Mouse (Mus musculus) liver, adult (tissue): ENCODE measurements at regions not wholly inside any gene's neighbourhood (a gene's known extent, or its start where the extent isn't known, plus 50 kb on each side); places are given as distances from the start of the nearest gene placed in this dataset.

ENCODE experiments used
- GATA4 ChIP-seq: IDR thresholded peaks from 2 replicates; pipeline ENCODE4 v1.6.1; 2014; ENCODE audit warnings: mild to moderate bottlenecking, low read length; ENCODE audit not compliant: insufficient replicate concordance

GRCm38 (mm10) chr9:115600228-115600627, 290.0 kb upstream of the Stt3b start:
- TF ChIP-seq GATA4, result no peak

DNA sequence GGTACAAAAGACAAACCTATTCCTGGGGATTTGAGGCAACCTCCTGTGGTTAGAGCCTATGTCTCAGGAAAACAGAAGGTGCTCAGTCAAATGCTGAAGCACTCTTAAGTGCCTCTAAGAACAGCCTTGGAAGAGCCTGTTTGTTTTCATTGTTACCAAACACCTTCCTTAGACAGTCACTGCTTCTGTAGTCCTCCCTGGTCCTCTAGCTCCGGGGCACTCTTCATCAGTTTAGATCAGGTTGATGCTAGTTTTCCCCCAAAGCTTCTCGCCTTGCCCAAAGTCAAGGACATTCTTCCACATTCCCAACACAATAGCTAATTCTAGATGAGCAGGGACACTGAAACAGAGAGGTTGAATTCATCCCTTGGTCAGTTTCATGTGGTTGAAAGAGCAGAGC, 290.6 kb upstream of the Stt3b start:
- no peak for TF ChIP-seq GATA4

- no peak for TF ChIP-seq GATA4
These were observed 292.6 kb upstream of the Stt3b start for GRCm38 (mm10) chr9:115602772-115603171.

DNA sequence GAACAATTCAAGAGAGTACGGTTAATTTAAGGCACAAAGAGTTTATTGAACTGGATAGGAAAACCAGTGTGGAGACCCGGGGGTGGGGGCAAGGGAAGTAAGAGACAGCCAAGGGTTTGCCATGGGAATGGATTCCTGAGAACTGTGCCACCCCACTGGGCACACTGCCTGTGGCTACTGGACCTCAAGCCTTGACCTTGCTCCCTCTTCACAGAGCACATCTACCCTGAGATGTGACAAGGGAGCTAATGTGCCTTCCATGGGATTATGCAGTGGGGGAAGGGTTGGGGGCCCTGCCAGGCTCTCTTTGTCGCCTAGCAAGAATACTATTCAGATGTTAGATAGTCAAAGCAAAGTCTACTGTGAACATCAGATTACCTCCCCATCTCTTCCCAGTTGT, 294.2 kb upstream of the Stt3b start:
- no peak for TF ChIP-seq GATA4

- no peak for TF ChIP-seq GATA4
These were observed 294.9 kb upstream of the Stt3b start for GRCm38 (mm10) chr9:115604968-115605682.

DNA sequence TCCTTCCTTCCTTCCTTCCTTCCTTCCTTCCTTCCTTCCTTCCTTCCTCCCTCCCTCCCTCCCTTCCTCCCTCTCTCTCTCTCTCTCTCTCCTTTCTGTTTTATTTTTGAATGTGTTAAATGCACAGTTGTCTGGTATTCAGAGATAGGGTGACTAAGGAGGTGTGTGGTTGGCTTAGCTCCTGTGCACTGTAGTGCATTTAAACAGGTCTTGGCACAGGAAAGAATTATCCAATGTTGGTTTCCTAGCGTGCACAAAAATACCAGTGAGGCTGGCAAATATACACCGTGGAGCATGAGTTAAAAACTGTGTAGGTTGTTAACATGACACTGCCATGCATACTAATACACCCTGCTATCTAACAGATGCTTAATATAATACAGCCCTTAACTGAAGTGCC, 297.7 kb upstream of the Stt3b start:
- no peak for TF ChIP-seq GATA4

DNA sequence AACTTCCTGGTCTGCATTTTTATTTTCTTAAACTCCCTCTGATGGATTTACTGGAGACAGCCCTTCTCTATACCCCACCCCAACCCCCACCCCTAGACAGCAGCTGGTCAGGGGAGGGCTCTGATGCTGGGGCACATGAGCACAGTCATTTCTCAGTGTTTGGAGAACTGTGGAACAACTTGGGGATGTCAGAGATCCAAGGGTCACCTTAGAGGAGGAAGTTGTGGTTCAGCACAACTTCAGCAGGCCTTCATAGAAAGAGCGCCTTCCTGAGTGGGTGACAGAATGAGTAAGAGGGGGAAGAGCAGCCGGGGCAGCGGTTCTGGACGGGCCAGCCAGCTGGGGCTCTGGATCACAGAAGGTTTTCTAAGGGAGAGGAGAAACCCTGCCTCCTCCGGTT, 298.2 kb upstream of the Stt3b start:
- TF ChIP-seq GATA4, result no peak

- TF ChIP-seq GATA4, result no peak
These were observed 299.4 kb upstream of the Gadl1 start for GRCm38 (mm10) chr9:115609904-115610303.

DNA sequence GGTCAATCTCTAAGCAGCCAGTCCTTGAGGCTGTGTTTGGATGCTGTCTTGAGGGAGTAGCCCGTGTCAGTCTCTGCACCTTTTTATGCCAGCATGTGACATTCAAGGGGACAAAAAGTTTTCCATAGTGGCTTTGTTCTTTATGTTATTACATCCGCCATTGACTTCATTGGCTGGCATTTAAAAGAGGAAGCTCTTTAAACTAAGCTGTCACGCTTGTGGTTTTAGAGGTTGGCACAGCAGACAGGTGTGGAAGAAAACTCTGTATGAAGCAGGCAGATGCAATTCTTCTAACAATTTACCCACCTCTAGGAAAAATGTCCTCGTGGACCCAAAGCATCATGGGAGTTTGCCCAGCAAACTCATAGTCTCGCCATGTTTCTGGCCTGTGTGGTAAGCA, 297.5 kb upstream of the Gadl1 start:
- no peak for TF ChIP-seq GATA4

- TF ChIP-seq GATA4, result no peak
These were observed 296.3 kb upstream of the Gadl1 start for GRCm38 (mm10) chr9:115612908-115613307.

DNA sequence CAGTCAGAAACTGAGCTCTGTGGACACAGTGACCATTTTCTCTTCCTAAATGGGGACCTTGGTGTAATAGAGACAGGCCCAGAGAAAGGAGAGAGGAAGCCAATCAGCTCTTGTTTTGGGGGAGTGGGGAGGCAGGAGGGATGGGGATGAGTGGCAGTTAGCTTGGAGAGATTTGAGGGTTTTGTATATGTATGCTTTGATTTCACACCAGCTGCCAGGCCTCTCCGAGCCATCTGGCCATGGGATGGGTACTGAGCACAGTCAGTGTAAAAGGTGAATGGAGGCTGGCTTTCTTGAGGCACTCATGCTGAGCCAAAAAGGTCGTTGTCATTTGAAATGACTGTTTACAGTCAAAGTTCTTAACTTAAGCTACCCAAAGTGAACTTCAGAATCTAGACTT, 295.2 kb upstream of the Gadl1 start:
- no peak for TF ChIP-seq GATA4

GRCm38 (mm10) chr9:115617909-115618308, 291.3 kb upstream of the Gadl1 start:
- TF ChIP-seq GATA4, result no peak

GRCm38 (mm10) chr9:115623948-115624347, 285.3 kb upstream of the Gadl1 start:
- TF ChIP-seq GATA4, result no peak

GRCm38 (mm10) chr9:115624721-115625496, 284.3 kb upstream of the Gadl1 start:
- no peak for TF ChIP-seq GATA4

DNA sequence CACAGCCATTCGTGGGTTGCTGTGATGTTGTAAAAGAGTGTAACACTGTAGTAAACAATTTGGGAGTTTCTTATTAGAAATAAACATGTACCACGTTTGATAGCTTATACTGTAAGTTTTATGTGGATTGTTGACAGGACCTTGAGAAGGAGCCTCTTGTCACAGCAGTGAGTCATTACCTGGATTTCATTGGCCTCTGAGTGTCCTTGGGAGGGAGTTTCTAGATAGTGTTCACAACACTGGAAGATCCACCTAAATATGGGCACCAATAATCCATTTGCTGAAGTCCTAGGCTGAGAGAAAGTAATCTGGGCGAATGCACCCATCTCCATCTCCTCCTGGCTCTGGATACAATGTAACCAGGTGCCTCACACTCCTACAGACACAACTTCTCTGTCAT, 281.7 kb upstream of the Gadl1 start:
- TF ChIP-seq GATA4, result no peak

- TF ChIP-seq GATA4, result no peak
These were observed 272.1 kb upstream of the Gadl1 start for GRCm38 (mm10) chr9:115637114-115637513.
